Comparison of ENCODE assay signal across 8 mouse cellular contexts in the genomic region with DNA sequence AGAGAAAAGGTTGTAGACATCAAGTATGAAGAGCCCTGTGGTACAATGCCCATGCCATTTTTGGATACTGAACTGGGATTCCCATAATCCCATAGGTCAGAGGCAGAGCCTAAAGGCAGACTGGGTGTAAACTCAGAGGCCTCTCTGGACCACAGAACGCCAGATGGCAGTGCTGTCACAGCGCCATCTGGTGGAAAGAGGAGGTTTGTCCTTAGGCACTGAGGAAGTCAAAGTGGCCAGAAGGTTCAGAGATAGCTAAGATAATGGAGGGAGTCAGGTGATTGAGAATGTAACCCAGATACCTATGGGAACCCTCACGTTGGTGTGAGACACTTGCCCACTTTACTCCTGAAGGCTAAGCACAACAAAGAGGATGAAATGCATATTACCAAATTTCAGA. TPM values are rescaled to one million over a fixed set of nuclear protein-coding genes. Genes with fewer than 3 reads are reported as not detected.
DNase-seq lines count a peak whose midpoint lies in the region; ATAC-seq and TF ChIP-seq lines count a peak whose summit lies in the region.

No protein-coding gene starts in this region.

- no peaks in the 10 kb centered on the region for H3K27me3 ChIP-seq in hindbrain, embryonic 14.5 days (ENCODE audit: control insufficient read depth, insufficient read depth, low read length)
- H3K27me3 ChIP-seq in limb, embryonic 11.5 days (ENCODE audit: control insufficient read depth, insufficient read depth, low read length), result no peaks in the 10 kb centered on the region

- no peak overlapping the region for H3K4me3 ChIP-seq in bone marrow, adult 2 months (replicated peaks; ENCODE audit: control insufficient read depth, low read depth, low read length)
- no peak overlapping the region for H3K4me3 ChIP-seq in embryonic fibroblast, embryonic 13.5 days (ENCODE audit: insufficient read depth, low read length)
- no peak overlapping the region for H3K4me3 ChIP-seq in hindbrain, embryonic 14.5 days (replicated peaks; ENCODE audit: low read length)
- H3K4me3 ChIP-seq in limb, embryonic 11.5 days (ENCODE audit: low read depth, low read length), result no peak overlapping the region

- DNase-seq in ovary, postnatal 36 days (ENCODE audit: low spot score), result peak; percentile 58
- DNase-seq in ovary, adult 18-20 months (ENCODE audit: low spot score), result no peak
- peak; percentile 72 for DNase-seq in hindbrain, embryonic 14.5 days (ENCODE audit: low spot score)
- peak; percentile 76 for DNase-seq in limb, embryonic 11.5 days (ENCODE audit: low spot score)
- peak; percentile 89 for DNase-seq in naive thymus-derived CD4-positive, alpha-beta T cell, adult 2 months (ENCODE audit: low read depth)
- DNase-seq in thymus, adult 18-20 months, result peak; percentile 34 to 40

- H3K27ac ChIP-seq in bone marrow, adult 2 months (ENCODE audit: control insufficient read depth, insufficient read depth, low read depth, low read length, poor library complexity), result no peak overlapping the region
- H3K27ac ChIP-seq in embryonic fibroblast, embryonic 13.5 days (ENCODE audit: insufficient read depth, low read length), result no peak overlapping the region
- H3K27ac ChIP-seq in hindbrain, embryonic 14.5 days, result no peak overlapping the region
- H3K27ac ChIP-seq in limb, embryonic 11.5 days (replicated peaks; ENCODE audit: low read depth, low read length), result no peak overlapping the region

- ATAC-seq in hindbrain, embryonic 14.5 days (ENCODE audit: low FRiP score), result no peak
- no peak for ATAC-seq in limb, embryonic 11.5 days (ENCODE audit: insufficient number of reproducible peaks, low FRiP score, low TSS enrichment, low read depth)

- no peaks in the 10 kb centered on the region for H3K36me3 ChIP-seq in hindbrain, embryonic 14.5 days (replicated peaks; ENCODE audit: control insufficient read depth, insufficient read depth)
- no peaks in the 10 kb centered on the region for H3K36me3 ChIP-seq in limb, embryonic 11.5 days (ENCODE audit: control insufficient read depth, insufficient read depth, low read length)

- no peak for TF ChIP-seq POLR2A in bone marrow, adult 2 months (IDR thresholded peaks at IDR 0.05; ENCODE audit: borderline replicate concordance, control insufficient read depth, low read depth, low read length)
- no peak for TF ChIP-seq POLR2A in embryonic fibroblast, embryonic 13.5 days (IDR thresholded peaks at IDR 0.05; ENCODE audit: low read depth, low read length)

- no peaks in the 10 kb centered on the region for H3K4me1 ChIP-seq in bone marrow, adult 2 months (ENCODE audit: control insufficient read depth, insufficient read depth, low read length)
- H3K4me1 ChIP-seq in embryonic fibroblast, embryonic 13.5 days (ENCODE audit: control insufficient read depth, insufficient read depth, low read length), result no peaks in the 10 kb centered on the region
- H3K4me1 ChIP-seq in hindbrain, embryonic 14.5 days (replicated peaks; ENCODE audit: control insufficient read depth, insufficient read depth, low read length), result no peaks in the 10 kb centered on the region
- H3K4me1 ChIP-seq in limb, embryonic 11.5 days (ENCODE audit: control insufficient read depth, insufficient read depth, low read length), result no peaks in the 10 kb centered on the region

- no peak overlapping the region for H3K9ac ChIP-seq in hindbrain, embryonic 14.5 days
- H3K9ac ChIP-seq in limb, embryonic 11.5 days (ENCODE audit: low read length), result no peak overlapping the region

- WGBS in bone marrow, adult 2 months, result 0% methylated on average over 3 of the region's 3 CpGs
- WGBS in hindbrain, embryonic 14.5 days, result 0% methylated on average over 3 of the region's 3 CpGs
- WGBS in limb, embryonic 11.5 days, result 1% methylated on average over 3 of the region's 3 CpGs

- peak; percentile 98 for TF ChIP-seq CTCF in bone marrow, adult 2 months (IDR thresholded peaks at IDR 0.05; ENCODE audit: control insufficient read depth, insufficient read depth, low read length)
- TF ChIP-seq CTCF in embryonic fibroblast, embryonic 13.5 days (IDR thresholded peaks at IDR 0.05; ENCODE audit: borderline replicate concordance, insufficient read depth, low read length), result peak; percentile 86; the same call in 1 of the 2 replicates

- no peaks in the 10 kb centered on the region for H3K9me3 ChIP-seq in hindbrain, embryonic 14.5 days (ENCODE audit: control insufficient read depth, low read length)
- H3K9me3 ChIP-seq in limb, embryonic 11.5 days (ENCODE audit: control insufficient read depth, low read length), result no peaks in the 10 kb centered on the region

- no peak overlapping the region for H3K4me2 ChIP-seq in hindbrain, embryonic 14.5 days (replicated peaks)
- H3K4me2 ChIP-seq in limb, embryonic 11.5 days (ENCODE audit: low read depth, severe bottlenecking), result no peak overlapping the region

RNA-seq across cellular contexts. Expression of gene Rem2, which starts 18.3 kb away (rescaled TPM):
- polyA plus RNA-seq in bone marrow, adult 2 months (2011; ENCODE audit: insufficient read depth, insufficient read length, low replicate concordance, missing spikeins), result 0.80 TPM in 1 of 2 replicates, not detected in the other
- polyA plus RNA-seq in embryonic fibroblast, embryonic 13.5 days (2011; ENCODE audit: insufficient read length, low read depth, missing spikeins), result 0.94 TPM in 1 of 2 replicates, not detected in the other
- 32.5 and 41.1 TPM in 2 replicates for polyA plus RNA-seq in hindbrain, embryonic 14.5 days (2014; fragmentation: Nextera tagmentation; extraction: Ambion mirVana)
- polyA plus RNA-seq in limb, embryonic 11.5 days (2014; fragmentation: Nextera tagmentation; extraction: Ambion mirVana), result 4.7 and 5.3 TPM in 2 replicates

RNA-seq across cellular contexts. Expression of gene Prmt5, which starts 23.1 kb away (rescaled TPM):
- polyA plus RNA-seq in bone marrow, adult 2 months (2011; ENCODE audit: insufficient read depth, insufficient read length, low replicate concordance, missing spikeins), result 15.6 and 49.1 TPM in 2 replicates
- polyA plus RNA-seq in embryonic fibroblast, embryonic 13.5 days (2011; ENCODE audit: insufficient read length, low read depth, missing spikeins), result 54.8 and 60.4 TPM in 2 replicates
- 90.0 and 99.7 TPM in 2 replicates for polyA plus RNA-seq in hindbrain, embryonic 14.5 days (2014; fragmentation: Nextera tagmentation; extraction: Ambion mirVana)
- 122 and 126 TPM in 2 replicates for polyA plus RNA-seq in limb, embryonic 11.5 days (2014; fragmentation: Nextera tagmentation; extraction: Ambion mirVana)

RNA-seq across cellular contexts. Expression of gene Lrp10, which starts 30.3 kb away (rescaled TPM):
- 21.5 and 29.0 TPM in 2 replicates for polyA plus RNA-seq in bone marrow, adult 2 months (2011; ENCODE audit: insufficient read depth, insufficient read length, low replicate concordance, missing spikeins)
- polyA plus RNA-seq in embryonic fibroblast, embryonic 13.5 days (2011; ENCODE audit: insufficient read length, low read depth, missing spikeins), result 85.6 and 98.2 TPM in 2 replicates
- 29.2 and 30.8 TPM in 2 replicates for polyA plus RNA-seq in hindbrain, embryonic 14.5 days (2014; fragmentation: Nextera tagmentation; extraction: Ambion mirVana)
- 18.9 and 19.6 TPM in 2 replicates for polyA plus RNA-seq in limb, embryonic 11.5 days (2014; fragmentation: Nextera tagmentation; extraction: Ambion mirVana)
